Mouse (Mus musculus): ENCODE data around the gene Rras. TPM values are rescaled to one million over a fixed set of nuclear protein-coding genes. Genes with fewer than 3 reads are reported as not detected.
"Not testable (repeated sequence)": the region's sequence is repeated elsewhere in the genome, so short reads cannot be mapped to it uniquely, and the experiment has no call there.

The Rras gene
- polyA plus RNA-seq, 1 experiment, result 414 TPM

- DNase-seq (ENCODE audit: low spot score), result no peak
Observed at GRCm38 (mm10) chr7:44999753-45000152, 18.0 kb upstream of the Rras start.

GRCm38 (mm10) chr7:45000539-45001114 is 17.1 kb upstream of the Rras start:
- DNase-seq (ENCODE audit: low spot score), result no peak

GRCm38 (mm10) chr7:45002440-45002839 is 15.3 kb upstream of the Rras start:
- no peak for DNase-seq (ENCODE audit: low spot score)

GRCm38 (mm10) chr7:45004546-45004945 is 13.2 kb upstream of the Rras start:
- no peak for DNase-seq (ENCODE audit: low spot score)

GRCm38 (mm10) chr7:45005321-45005992 is 12.3 kb upstream of the Rras start:
- no peak for DNase-seq (ENCODE audit: low spot score)

GRCm38 (mm10) chr7:45006503-45006902 is 11.3 kb upstream of the Rras start:
- DNase-seq (ENCODE audit: low spot score), result no peak

GRCm38 (mm10) chr7:45007141-45007540 is 10.6 kb upstream of the Rras start:
- DNase-seq (ENCODE audit: low spot score), result no peak

- DNase-seq (ENCODE audit: low spot score), result no peak
Observed at GRCm38 (mm10) chr7:45007846-45008245, 9.9 kb upstream of the Rras start.

GRCm38 (mm10) chr7:45008411-45008810 is 9.3 kb upstream of the Rras start:
- DNase-seq (ENCODE audit: low spot score), result no peak

GRCm38 (mm10) chr7:45012011-45012410 is 5.8 kb upstream of the Rras start:
- no peak for DNase-seq (ENCODE audit: low spot score)

- no peak for DNase-seq (ENCODE audit: low spot score)
Observed at GRCm38 (mm10) chr7:45012824-45013223, 4.9 kb upstream of the Rras start.

- no peak for DNase-seq (ENCODE audit: low spot score)
Observed at GRCm38 (mm10) chr7:45013366-45014095, 4.2 kb upstream of the Rras start.

GRCm38 (mm10) chr7:45014096-45014451 is 3.7 kb upstream of the Rras start:
- no peak for DNase-seq (ENCODE audit: low spot score)

- no peak for DNase-seq (ENCODE audit: low spot score)
Observed at GRCm38 (mm10) chr7:45015344-45015956, 2.3 kb upstream of the Rras start.

GRCm38 (mm10) chr7:45015957-45016612 is 1.7 kb upstream of the Rras start, which contains the start of gene Scaf1:
Gene Scaf1, minus strand, starts transcription at chr7:45016363.
- peak; percentile 95 for DNase-seq (ENCODE audit: low spot score)

GRCm38 (mm10) chr7:45016761-45017160 is 1.0 kb upstream of the Rras start:
- no peak for DNase-seq (ENCODE audit: low spot score)

GRCm38 (mm10) chr7:45019031-45019571 is 1.3 kb downstream of the Rras start:
- DNase-seq (ENCODE audit: low spot score), result peak; percentile 49

- no peak for DNase-seq (ENCODE audit: low spot score)
Observed at GRCm38 (mm10) chr7:45020225-45020624, 2.5 kb downstream of the Rras start.

- not testable (repeated sequence) for DNase-seq (ENCODE audit: low spot score)
Observed at GRCm38 (mm10) chr7:45023711-45024110, 6.0 kb downstream of the Rras start.

- DNase-seq (ENCODE audit: low spot score), result no peak
Observed at GRCm38 (mm10) chr7:45024281-45025248, 6.8 kb downstream of the Rras start.

All from urinary bladder, adult 2 months (tissue).